Mouse (Mus musculus): ENCODE measurements at regions not wholly inside any gene's neighbourhood (a gene's known extent, or its start where the extent isn't known, plus 50 kb on each side); places are given as distances from the start of the nearest gene placed in this dataset.

GRCm38 (mm10) chr9:94219116-94219515 lies 318.8 kb downstream of the 1190002N15Rik start:
- ATAC-seq (ENCODE audit: low FRiP score, low read depth), result no peak
- H3K9me3 ChIP-seq, result no peaks in the 10 kb centered on the region
- H3K27ac ChIP-seq, result no peak overlapping the region
- H3K36me3 ChIP-seq, result no peaks in the 10 kb centered on the region
- no peak overlapping the region for H3K9ac ChIP-seq
- no peak overlapping the region for H3K4me3 ChIP-seq
- WGBS, result 77% methylated on average over 2 of the region's 2 CpGs
- H3K4me2 ChIP-seq (replicated peaks), result no peak overlapping the region
- 0 out of 2 replicates have a peak, but pooled peaks cover 4% of the 10 kb centered on the region for H3K4me1 ChIP-seq
- no peaks in the 10 kb centered on the region for H3K27me3 ChIP-seq

- no peaks in the 10 kb centered on the region for H3K27me3 ChIP-seq
- no peak overlapping the region for H3K27ac ChIP-seq
- no peak overlapping the region for H3K4me3 ChIP-seq
- no peak overlapping the region for H3K4me2 ChIP-seq (replicated peaks)
- ATAC-seq (ENCODE audit: low FRiP score, low read depth), result no peak
- WGBS, result 58% methylated on average over 8 of the region's 8 CpGs
- 0 out of 2 replicates have a peak, but pooled peaks cover 4% of the 10 kb centered on the region for H3K4me1 ChIP-seq
- H3K9me3 ChIP-seq, result no peaks in the 10 kb centered on the region
- H3K36me3 ChIP-seq, result no peaks in the 10 kb centered on the region
- no peak overlapping the region for H3K9ac ChIP-seq
Observed at GRCm38 (mm10) chr9:94216414-94217279, 321.2 kb downstream of the 1190002N15Rik start.

- ATAC-seq (ENCODE audit: low FRiP score, low read depth), result no peak
- no peak overlapping the region for H3K4me3 ChIP-seq
- H3K27ac ChIP-seq, result no peak overlapping the region
- no peak overlapping the region for H3K9ac ChIP-seq
- H3K27me3 ChIP-seq, result no peaks in the 10 kb centered on the region
- WGBS, result 70% methylated on average over 9 of the region's 9 CpGs
- no peaks in the 10 kb centered on the region for H3K9me3 ChIP-seq
- no peaks in the 10 kb centered on the region for H3K36me3 ChIP-seq
- H3K4me1 ChIP-seq, result no peaks in the 10 kb centered on the region
- no peak overlapping the region for H3K4me2 ChIP-seq (replicated peaks)
Observed at GRCm38 (mm10) chr9:94210467-94211249, 327.2 kb downstream of the 1190002N15Rik start.

GRCm38 (mm10) chr9:94208987-94209386 lies 328.9 kb downstream of the 1190002N15Rik start:
- H3K4me2 ChIP-seq (replicated peaks), result no peak overlapping the region
- H3K27me3 ChIP-seq, result no peaks in the 10 kb centered on the region
- WGBS, result 83% methylated on average over 3 of the region's 3 CpGs
- H3K9me3 ChIP-seq, result no peaks in the 10 kb centered on the region
- H3K36me3 ChIP-seq, result no peaks in the 10 kb centered on the region
- no peak overlapping the region for H3K4me3 ChIP-seq
- H3K4me1 ChIP-seq, result no peaks in the 10 kb centered on the region
- no peak overlapping the region for H3K27ac ChIP-seq
- no peak for ATAC-seq (ENCODE audit: low FRiP score, low read depth)
- H3K9ac ChIP-seq, result no peak overlapping the region

- H3K27me3 ChIP-seq, result no peaks in the 10 kb centered on the region
- no peaks in the 10 kb centered on the region for H3K4me1 ChIP-seq
- no peak overlapping the region for H3K27ac ChIP-seq
- H3K9me3 ChIP-seq, result no peaks in the 10 kb centered on the region
- no peak for ATAC-seq (ENCODE audit: low FRiP score, low read depth)
- no peaks in the 10 kb centered on the region for H3K36me3 ChIP-seq
- H3K9ac ChIP-seq, result no peak overlapping the region
- no peak overlapping the region for H3K4me2 ChIP-seq (replicated peaks)
- no peak overlapping the region for H3K4me3 ChIP-seq
- 98% methylated on average over 1 of the region's 1 CpGs for WGBS
Observed at GRCm38 (mm10) chr9:94200892-94201291, 337.0 kb downstream of the 1190002N15Rik start.

- 87% methylated on average over 2 of the region's 2 CpGs for WGBS
- H3K9me3 ChIP-seq, result no peaks in the 10 kb centered on the region
- ATAC-seq (ENCODE audit: low FRiP score, low read depth), result no peak
- no peak overlapping the region for H3K27ac ChIP-seq
- no peak overlapping the region for H3K4me3 ChIP-seq
- no peak overlapping the region for H3K9ac ChIP-seq
- H3K27me3 ChIP-seq, result no peaks in the 10 kb centered on the region
- H3K4me2 ChIP-seq (replicated peaks), result no peak overlapping the region
- no peaks in the 10 kb centered on the region for H3K4me1 ChIP-seq
- no peaks in the 10 kb centered on the region for H3K36me3 ChIP-seq
Observed at GRCm38 (mm10) chr9:94199864-94200263, 338.0 kb downstream of the 1190002N15Rik start.

- WGBS, result 82% methylated on average over 3 of the region's 3 CpGs
- Histone ChIP-seq H3K4me3 (no peak overlapping the region), H3K27ac (no peak overlapping the region)
Observed at GRCm38 (mm10) chr9:94191083-94191482, 346.8 kb downstream of the 1190002N15Rik start.

GRCm38 (mm10) chr9:94189872-94190800 lies 347.7 kb downstream of the 1190002N15Rik start:
- Histone ChIP-seq H3K27ac (no peak overlapping the region), H3K9me3 (no peaks in the 10 kb centered on the region), H3K27me3 (no peaks in the 10 kb centered on the region), H3K36me3 (no peaks in the 10 kb centered on the region), H3K4me1 (no peaks in the 10 kb centered on the region), H3K4me2 (replicated peaks) (no peak overlapping the region), H3K9ac (no peak overlapping the region), H3K4me3 (no peak overlapping the region)
- ATAC-seq (ENCODE audit: low FRiP score, low read depth), result no peak
- WGBS, result 69% methylated on average over 2 of the region's 2 CpGs

More at GRCm38 (mm10) chr9:94191083-94191482, 346.8 kb downstream of the 1190002N15Rik start:
- no peaks in the 10 kb centered on the region for H3K9me3 ChIP-seq
- H3K4me1 ChIP-seq, result no peaks in the 10 kb centered on the region
- ATAC-seq (ENCODE audit: low FRiP score, low read depth), result no peak
- no peak overlapping the region for H3K4me2 ChIP-seq (replicated peaks)
- H3K27me3 ChIP-seq, result no peaks in the 10 kb centered on the region
- no peaks in the 10 kb centered on the region for H3K36me3 ChIP-seq
- no peak overlapping the region for H3K9ac ChIP-seq

GRCm38 (mm10) chr9:94188124-94188523 lies 349.8 kb downstream of the 1190002N15Rik start:
- Histone ChIP-seq H3K9me3 (0 out of 2 replicates have a peak, but pooled peaks cover 3% of the 10 kb centered on the region), H3K27me3 (no peaks in the 10 kb centered on the region), H3K4me3 (no peak overlapping the region), H3K4me2 (replicated peaks) (no peak overlapping the region), H3K36me3 (no peaks in the 10 kb centered on the region), H3K27ac (no peak overlapping the region), H3K9ac (no peak overlapping the region), H3K4me1 (no peaks in the 10 kb centered on the region)
- ATAC-seq (ENCODE audit: low FRiP score, low read depth), result no peak

GRCm38 (mm10) chr9:94169905-94170612 lies 367.8 kb downstream of the 1190002N15Rik start:
- Histone ChIP-seq H3K4me2 (replicated peaks) (no peak overlapping the region), H3K4me3 (no peak overlapping the region), H3K36me3 (no peaks in the 10 kb centered on the region), H3K9me3 (no peaks in the 10 kb centered on the region), H3K27ac (no peak overlapping the region), H3K4me1 (no peaks in the 10 kb centered on the region), H3K27me3 (no peaks in the 10 kb centered on the region), H3K9ac (no peak overlapping the region)
- WGBS, result 85% methylated on average over 2 of the region's 2 CpGs
- ATAC-seq (ENCODE audit: low FRiP score, low read depth), result no peak

GRCm38 (mm10) chr9:94163671-94164070 lies 374.2 kb downstream of the 1190002N15Rik start:
- Histone ChIP-seq H3K4me1 (no peaks in the 10 kb centered on the region), H3K9ac (no peak overlapping the region), H3K27me3 (no peaks in the 10 kb centered on the region), H3K9me3 (no peaks in the 10 kb centered on the region), H3K4me3 (no peak overlapping the region), H3K4me2 (replicated peaks) (no peak overlapping the region), H3K27ac (no peak overlapping the region), H3K36me3 (no peaks in the 10 kb centered on the region)
- ATAC-seq (ENCODE audit: low FRiP score, low read depth), result no peak
- 91% methylated on average over 1 of the region's 1 CpGs for WGBS
